Mouse (Mus musculus) G1E (cell line): ENCODE measurements around the gene Irf4.

Source experiments
- CTCF ChIP-seq: IDR thresholded peaks from 2 replicates; pipeline ENCODE4 v1.5.1; 2012; ENCODE audit warnings: low read depth, low read length, inconsistent platforms, mixed read lengths
- GATA1 ChIP-seq: IDR thresholded peaks from 2 replicates; pipeline ENCODE4 v1.6.1; 2012; ENCODE audit warnings: borderline replicate concordance, low read length, inconsistent platforms, mixed read lengths
- GATA2 ChIP-seq: IDR thresholded peaks from 2 replicates; pipeline ENCODE4 v1.6.1; 2012; ENCODE audit warnings: low read depth, low read length, inconsistent platforms, borderline replicate concordance
- POLR2AphosphoS5 ChIP-seq: IDR thresholded peaks from 2 replicates; pipeline ENCODE4 v1.6.1; 2012; ENCODE audit warnings: low read depth, low read length, inconsistent platforms; ENCODE audit not compliant: insufficient replicate concordance
- TAL1 ChIP-seq: conservative IDR thresholded peaks from 2 replicates; pipeline ENCODE4 v1.6.1; 2012; ENCODE audit warnings: low read depth, low read length, inconsistent platforms, mixed read lengths

DNA sequence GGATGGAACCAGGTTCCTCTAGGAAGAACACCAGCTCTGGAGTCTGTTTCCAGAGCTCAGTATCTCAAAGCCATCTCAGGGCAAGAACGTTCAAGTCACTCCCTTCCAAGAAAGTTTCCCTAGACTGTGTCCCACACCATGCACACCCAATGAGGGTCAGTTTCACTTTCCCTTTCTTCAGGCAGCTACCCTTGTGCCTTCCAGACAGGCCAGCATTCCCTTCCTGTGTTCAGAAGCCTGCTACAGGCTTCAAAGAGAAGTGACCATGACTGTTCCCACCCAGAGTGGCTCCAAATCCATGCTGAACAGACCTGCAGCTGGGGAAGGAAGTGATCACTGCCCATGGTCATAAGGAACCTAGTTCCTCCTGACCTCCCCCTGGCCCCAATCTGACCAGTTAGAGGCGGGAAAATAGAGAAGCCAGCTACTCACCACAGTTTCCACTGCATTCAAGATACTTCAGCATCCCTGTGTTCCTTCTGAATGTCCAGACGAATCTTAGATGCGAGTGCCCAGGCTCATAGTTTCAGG is 10.7 kb upstream of the Irf4 start:
- TF ChIP-seq CTCF (no peak), TAL1 (no peak), GATA1 (no peak), POLR2AphosphoS5 (no peak), GATA2 (no peak)
